Comparison of ENCODE assay signal across 8 mouse cellular contexts in the genomic region with DNA sequence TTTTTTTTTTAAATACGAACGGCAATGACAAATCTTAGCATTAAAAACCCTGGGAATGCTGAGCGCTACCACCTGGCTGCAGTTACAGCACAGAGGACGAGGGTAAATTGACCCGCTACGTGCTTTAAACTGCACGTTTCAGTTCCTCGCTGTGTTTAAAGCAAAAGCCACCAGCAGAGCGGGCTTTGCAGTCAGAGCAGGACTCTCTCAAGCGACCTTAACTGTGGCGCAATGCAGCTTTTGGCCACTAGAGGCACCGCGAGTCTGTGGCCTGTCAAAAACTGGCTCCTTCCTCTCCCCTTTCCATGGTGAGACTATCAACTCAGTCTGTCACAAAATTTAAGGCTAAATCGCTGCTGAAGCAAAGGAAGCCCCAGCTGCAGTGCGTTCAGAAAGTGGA. TPM values are rescaled to one million over a fixed set of nuclear protein-coding genes. Genes with fewer than 3 reads are reported as not detected.
DNase-seq lines count a peak whose midpoint lies in the region; ATAC-seq and TF ChIP-seq lines count a peak whose summit lies in the region.

No protein-coding gene starts in this region.

- peak overlapping the region; percentile 86 for H3K27ac ChIP-seq in heart, embryonic 11.5 days (ENCODE audit: low read depth, low read length)
- peak overlapping the region; percentile 99 for H3K27ac ChIP-seq in kidney, embryonic 15.5 days
- H3K27ac ChIP-seq in limb, embryonic 14.5 days (replicated peaks; ENCODE audit: low read depth, low read length), result peak overlapping the region; percentile 90
- H3K27ac ChIP-seq in midbrain, embryonic 15.5 days, result peak overlapping the region; percentile 73
- peak overlapping the region; percentile 99 for H3K27ac ChIP-seq in stomach, embryonic 14.5 days (ENCODE audit: low read length)

- 0 out of 2 replicates have a peak, but pooled peaks cover 4% of the 10 kb centered on the region for H3K27me3 ChIP-seq in heart, embryonic 11.5 days (ENCODE audit: control insufficient read depth, insufficient read depth, low read length)
- no peaks in the 10 kb centered on the region for H3K27me3 ChIP-seq in kidney, embryonic 15.5 days
- no peaks in the 10 kb centered on the region for H3K27me3 ChIP-seq in limb, embryonic 14.5 days (ENCODE audit: control insufficient read depth, insufficient read depth, low read length)
- no peaks in the 10 kb centered on the region for H3K27me3 ChIP-seq in midbrain, embryonic 15.5 days (replicated peaks)
- no peaks in the 10 kb centered on the region for H3K27me3 ChIP-seq in stomach, embryonic 14.5 days (ENCODE audit: control insufficient read depth, insufficient read depth, low read length)

- H3K4me3 ChIP-seq in heart, embryonic 11.5 days (ENCODE audit: low read depth, low read length), result peak overlapping the region; percentile 75
- peak overlapping the region; percentile 87 for H3K4me3 ChIP-seq in kidney, embryonic 15.5 days (replicated peaks)
- H3K4me3 ChIP-seq in limb, embryonic 14.5 days (replicated peaks; ENCODE audit: low read length), result peak overlapping the region; percentile 95
- H3K4me3 ChIP-seq in midbrain, embryonic 15.5 days, result peak overlapping the region; percentile 77
- peak overlapping the region; percentile 85 for H3K4me3 ChIP-seq in stomach, embryonic 14.5 days (ENCODE audit: low read depth, low read length)

- H3K9me3 ChIP-seq in heart, embryonic 11.5 days (replicated peaks; ENCODE audit: control insufficient read depth, low read length), result no peaks in the 10 kb centered on the region
- no peaks in the 10 kb centered on the region for H3K9me3 ChIP-seq in kidney, embryonic 15.5 days (replicated peaks)
- no peaks in the 10 kb centered on the region for H3K9me3 ChIP-seq in limb, embryonic 14.5 days (ENCODE audit: control insufficient read depth, low read length)
- no peaks in the 10 kb centered on the region for H3K9me3 ChIP-seq in midbrain, embryonic 15.5 days
- H3K9me3 ChIP-seq in stomach, embryonic 14.5 days (ENCODE audit: control insufficient read depth, low read depth, low read length), result no peaks in the 10 kb centered on the region

- H3K9ac ChIP-seq in heart, embryonic 11.5 days (ENCODE audit: low read depth, low read length), result peak overlapping the region; percentile 67
- H3K9ac ChIP-seq in kidney, embryonic 15.5 days, result peak overlapping the region; percentile 42
- H3K9ac ChIP-seq in limb, embryonic 14.5 days (ENCODE audit: low read depth, low read length, severe bottlenecking), result peak overlapping the region; percentile 100
- H3K9ac ChIP-seq in midbrain, embryonic 15.5 days, result no peak overlapping the region
- H3K9ac ChIP-seq in stomach, embryonic 14.5 days (replicated peaks; ENCODE audit: low read depth, low read length), result peak overlapping the region; percentile 29

- peaks cover 8% of the 10 kb centered on the region; the same call in 1 of the 2 replicates for H3K4me1 ChIP-seq in heart, embryonic 11.5 days (ENCODE audit: control insufficient read depth, insufficient read depth, low read length)
- H3K4me1 ChIP-seq in kidney, embryonic 15.5 days, result peaks cover 15% of the 10 kb centered on the region
- H3K4me1 ChIP-seq in limb, embryonic 14.5 days (ENCODE audit: control insufficient read depth, insufficient read depth, low read length), result peaks cover 8% of the 10 kb centered on the region
- peaks cover 33% of the 10 kb centered on the region for H3K4me1 ChIP-seq in midbrain, embryonic 15.5 days
- H3K4me1 ChIP-seq in stomach, embryonic 14.5 days (ENCODE audit: control insufficient read depth, insufficient read depth, low read length), result peaks cover 5% of the 10 kb centered on the region; the same call in 1 of the 2 replicates

- no peaks in the 10 kb centered on the region for H3K36me3 ChIP-seq in heart, embryonic 11.5 days (ENCODE audit: control insufficient read depth, insufficient read depth, low read length)
- no peaks in the 10 kb centered on the region for H3K36me3 ChIP-seq in kidney, embryonic 15.5 days
- H3K36me3 ChIP-seq in limb, embryonic 14.5 days (ENCODE audit: control insufficient read depth, insufficient read depth, low read length), result peaks cover 27% of the 10 kb centered on the region
- H3K36me3 ChIP-seq in midbrain, embryonic 15.5 days (replicated peaks), result no peaks in the 10 kb centered on the region
- H3K36me3 ChIP-seq in stomach, embryonic 14.5 days (ENCODE audit: control insufficient read depth, insufficient read depth, low read length), result no peaks in the 10 kb centered on the region; the same call in 1 of the 2 replicates

- peak; percentile 56 to 67 for DNase-seq in monocyte, adult 2 months (ENCODE audit: low read depth in 1 of 2, low spot score in 2 of 2)
- peak; percentile 46 for DNase-seq in fat pad, adult 2 months (ENCODE audit: extremely low read depth, low read depth, low spot score)
- peak; percentile 96 for DNase-seq in limb, embryonic 14.5 days (ENCODE audit: low spot score)

- TF ChIP-seq POLR2A in limb, embryonic 14.5 days (IDR thresholded peaks at IDR 0.05; ENCODE audit: borderline replicate concordance, extremely low read depth, insufficient read depth, insufficient read length), result peak; percentile 36; the same call in 1 of the 2 replicates

- peak overlapping the region; percentile 75 for H3K4me2 ChIP-seq in heart, embryonic 11.5 days
- peak overlapping the region; percentile 70 for H3K4me2 ChIP-seq in kidney, embryonic 15.5 days
- H3K4me2 ChIP-seq in limb, embryonic 14.5 days (replicated peaks; ENCODE audit: low read depth, low read length, severe bottlenecking), result peak overlapping the region; percentile 71
- peak overlapping the region; percentile 98 for H3K4me2 ChIP-seq in midbrain, embryonic 15.5 days
- peak overlapping the region; percentile 49 for H3K4me2 ChIP-seq in stomach, embryonic 14.5 days (replicated peaks; ENCODE audit: low read depth, low read length)

- ATAC-seq in monocyte, adult 5-6 weeks (replicated peaks; ENCODE audit: insufficient number of reproducible peaks, low FRiP score, low TSS enrichment, poor library complexity, severe bottlenecking), result no peak
- no peak for ATAC-seq in heart, embryonic 11.5 days (replicated peaks; ENCODE audit: insufficient number of reproducible peaks, low FRiP score, low TSS enrichment)
- ATAC-seq in kidney, embryonic 15.5 days (replicated peaks; ENCODE audit: low FRiP score), result 0 out of 2 replicates have a peak, but pooled peaks have one; percentile 0
- no peak for ATAC-seq in limb, embryonic 14.5 days (ENCODE audit: low FRiP score, low read depth)
- no peak for ATAC-seq in midbrain, embryonic 15.5 days (replicated peaks)
- ATAC-seq in stomach, embryonic 14.5 days (ENCODE audit: insufficient number of reproducible peaks, insufficient read depth, low FRiP score, low read depth), result no peak

- 1% methylated on average over 15 of the region's 15 CpGs for WGBS in heart, embryonic 11.5 days (ENCODE audit: insufficient replicate concordance)
- under 1% methylated on average over 15 of the region's 15 CpGs for WGBS in kidney, embryonic 15.5 days
- WGBS in limb, embryonic 14.5 days, result under 1% methylated on average over 15 of the region's 15 CpGs
- under 1% methylated on average over 15 of the region's 15 CpGs for WGBS in midbrain, embryonic 15.5 days
- 0% methylated on average over 15 of the region's 15 CpGs for WGBS in stomach, embryonic 14.5 days

RNA-seq across cellular contexts. Expression of gene Gas1, which starts 1.3 kb away (rescaled TPM):
- not detected in 3 replicates for total RNA-seq in monocyte, adult 5-6 weeks (2017)
- polyA plus RNA-seq in heart, embryonic 11.5 days (2014; fragmentation: Nextera tagmentation; extraction: Ambion mirVana), result 36.2 and 38.2 TPM in 2 replicates
- polyA plus RNA-seq in kidney, embryonic 15.5 days (2015; fragmentation: Nextera tagmentation; extraction: Ambion mirVana), result 94.2 and 102 TPM in 2 replicates
- polyA plus RNA-seq in limb, embryonic 14.5 days (2012; rRNA removed), result 385 and 686 TPM in 2 replicates
- polyA plus RNA-seq in limb, embryonic 14.5 days (2014; fragmentation: Nextera tagmentation; extraction: Ambion mirVana), result 406 and 517 TPM in 2 replicates
- polyA plus RNA-seq in midbrain, embryonic 15.5 days (2015; fragmentation: Nextera tagmentation; extraction: Ambion mirVana), result 15.1 and 23.1 TPM in 2 replicates
- 82.3 and 109 TPM in 2 replicates for polyA plus RNA-seq in stomach, embryonic 14.5 days (2014; fragmentation: Nextera tagmentation; extraction: Ambion mirVana)

Comparison
In these comparisons a context has a peak if more than half of its experiments do, and no peak if none do; other contexts are left out.
1. DNase-seq: peak in every context shown above with its lines; median percentile 96 in limb, embryonic 14.5 days; 62 in monocyte, adult 2 months; 46 in fat pad, adult 2 months.